Mouse (Mus musculus) layer of hippocampus, postnatal 14 days (tissue): Measurements from ENCODE around the gene Elob. TPM values are rescaled to one million over a fixed set of nuclear protein-coding genes. Genes with fewer than 3 reads are reported as not detected.

Source experiments
- DNase-seq, 2 experiments: peaks; one replicate each; pipeline ENCODE4 v3.0.0; 2021 to 2022; ENCODE audit warnings: low spot score in 2 of 2, mixed read lengths in 1 of 2
- long read RNA-seq, 2 experiments: library from polyadenylated mRNA; stranded (forward); transcript quantifications; one replicate each; pipeline ENCODE4 v2.0.0; 2021
- total RNA-seq, 2 experiments: library from RNA; stranded (reverse); gene quantifications; 2 replicates each; pipeline ENCODE4 v1.2.3; 2021

The Elob gene
- total RNA-seq, result 100 to 1,000 TPM; 363 to 365 TPM
- long read RNA-seq, experiment 1, transcript Elob-202 (3 exons, 581 nt), result minor isoform, 27 of 124 reads
- long read RNA-seq, experiment 1, transcript Elob-201 (4 exons, 537 nt), result major isoform, 89 of 124 reads
- long read RNA-seq, experiment 1, partial matches to known transcripts, result 3 of 124 reads
- long read RNA-seq, experiment 1, other reads (novel, unspliced or antisense), result 0 of 124 reads
- long read RNA-seq, experiment 2, transcript Elob-204 (4 exons, 414 nt), result minor isoform, 14 of 379 reads
- long read RNA-seq, experiment 2, transcript Elob-201 (4 exons, 537 nt), result major isoform, 311 of 379 reads
- long read RNA-seq, experiment 2, transcript Elob-202 (3 exons, 581 nt), result minor isoform, 41 of 379 reads
- long read RNA-seq, experiment 2, partial matches to known transcripts, result 9 of 379 reads
- long read RNA-seq, experiment 2, other reads (novel, unspliced or antisense), result 0 of 379 reads

DNA sequence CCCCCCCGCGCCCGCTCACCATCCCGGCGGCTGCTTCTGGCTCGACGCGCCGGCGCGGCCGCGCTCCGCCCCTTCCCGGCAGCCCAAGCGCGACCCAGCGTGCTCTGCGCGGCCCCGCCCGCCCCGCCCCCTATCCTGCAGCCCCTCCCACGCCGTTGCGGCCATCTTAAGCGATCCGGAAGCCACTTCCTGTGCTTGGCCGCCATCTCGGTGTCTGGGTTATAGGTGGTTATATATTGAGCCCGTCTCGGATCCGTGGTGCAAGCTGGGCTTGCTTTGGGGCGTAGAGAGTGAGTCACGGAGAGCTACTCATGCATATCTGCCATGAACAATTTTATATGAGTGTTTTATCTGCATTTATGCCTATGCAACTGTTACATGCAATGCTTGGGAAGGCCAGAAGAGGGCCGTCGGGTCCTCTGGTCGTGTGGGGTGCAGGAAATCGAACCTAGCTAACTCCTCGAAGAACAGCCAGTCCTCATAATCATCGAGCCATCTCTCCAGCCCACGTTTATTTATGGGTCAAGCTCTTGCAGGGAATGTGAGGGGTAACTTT lies at the start of gene Elob:
Gene Elob (minus strand): TSS at position 73 of the 556 bp plus-strand sequence.
- DNase-seq, result peak; percentile 88 to 89

DNA sequence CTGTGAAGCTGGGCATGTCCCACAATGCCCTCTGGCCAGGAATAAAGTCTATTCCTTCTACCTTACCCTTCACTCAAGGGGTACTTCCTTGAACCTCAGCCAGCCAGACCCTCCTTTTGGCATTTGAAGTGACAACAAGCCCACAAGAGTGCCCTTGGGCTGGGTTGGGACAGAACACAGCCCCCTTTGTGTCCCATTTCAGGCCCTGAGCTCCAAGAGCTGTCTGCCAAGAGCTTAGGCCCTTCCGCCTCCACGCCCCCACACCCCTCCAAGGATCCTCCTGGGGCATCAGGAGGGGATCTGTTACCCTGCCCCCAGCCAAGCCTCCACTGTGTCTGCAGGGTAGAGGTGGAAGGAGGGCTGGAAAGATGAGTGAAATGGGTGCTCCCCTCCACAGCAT lies 48.2 kb upstream of the Elob start:
- peak; percentile 18 to 22 for DNase-seq

DNA sequence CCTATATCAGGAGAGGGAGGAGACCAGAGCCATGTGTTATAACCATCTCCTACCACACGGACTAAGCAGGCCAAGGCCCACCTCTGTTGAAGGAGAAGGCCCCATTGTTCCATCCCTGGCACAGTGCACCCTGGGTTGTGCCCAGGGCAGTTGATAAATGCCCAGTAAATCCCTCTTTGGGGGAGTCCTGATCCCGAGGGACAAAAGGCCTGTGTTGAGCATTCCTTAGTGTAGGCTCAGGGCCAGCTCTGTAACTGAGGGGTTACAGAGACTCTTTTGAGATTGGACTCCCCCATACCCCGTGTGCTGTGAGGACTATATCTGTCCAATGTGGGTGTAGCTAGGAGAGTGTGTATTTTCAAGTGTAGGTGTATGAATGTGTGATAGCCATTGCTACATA lies 47.8 kb upstream of the Elob start:
- peak; percentile 20 to 54 for DNase-seq

DNA sequence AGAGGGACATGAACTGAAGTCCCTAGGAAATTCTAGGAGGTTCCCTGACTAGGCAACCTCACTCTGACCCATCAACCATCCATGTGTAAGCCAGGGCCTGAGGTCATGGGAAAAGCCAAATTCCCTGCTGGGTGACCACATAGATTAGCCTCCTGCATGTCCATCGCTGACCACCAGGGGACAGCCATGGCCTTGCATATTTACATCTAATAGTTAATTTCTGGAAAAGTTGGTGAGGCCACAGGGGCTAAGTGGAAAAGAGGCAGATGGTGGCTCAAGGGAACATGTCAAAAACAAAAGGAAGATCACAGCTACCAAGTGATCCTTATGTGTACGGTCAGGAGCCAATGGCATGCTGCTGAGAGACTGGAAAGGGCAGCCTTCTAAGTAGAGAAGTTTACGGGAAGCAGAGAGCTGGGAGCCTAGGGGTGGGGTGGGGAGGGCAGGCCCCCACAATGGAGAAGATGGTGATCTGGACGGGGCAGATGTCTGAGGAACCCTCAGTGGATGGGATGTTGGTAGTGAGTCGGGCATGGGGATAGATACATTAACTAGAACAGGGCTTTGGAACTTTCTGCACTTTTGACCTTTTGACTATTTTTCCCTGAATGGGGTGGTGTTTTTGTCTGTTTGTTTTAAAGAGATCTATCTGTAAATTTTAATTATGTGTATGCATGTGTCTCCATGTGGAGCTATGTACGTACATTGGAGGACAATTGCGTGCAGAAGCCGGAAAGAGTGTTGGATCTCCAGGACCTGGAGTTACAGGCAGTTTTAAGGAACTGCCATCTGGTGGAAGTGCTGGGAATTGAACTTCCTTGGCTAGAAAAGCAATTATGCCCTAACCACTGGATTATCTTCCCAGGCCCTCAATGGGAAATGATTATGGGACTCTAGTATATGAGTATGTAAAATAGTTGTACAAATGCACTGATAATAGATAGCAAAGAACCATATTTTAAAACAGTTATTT lies 45.2 kb upstream of the Elob start:
- peak in 1 of 2 experiments; percentile 25 for DNase-seq

DNA sequence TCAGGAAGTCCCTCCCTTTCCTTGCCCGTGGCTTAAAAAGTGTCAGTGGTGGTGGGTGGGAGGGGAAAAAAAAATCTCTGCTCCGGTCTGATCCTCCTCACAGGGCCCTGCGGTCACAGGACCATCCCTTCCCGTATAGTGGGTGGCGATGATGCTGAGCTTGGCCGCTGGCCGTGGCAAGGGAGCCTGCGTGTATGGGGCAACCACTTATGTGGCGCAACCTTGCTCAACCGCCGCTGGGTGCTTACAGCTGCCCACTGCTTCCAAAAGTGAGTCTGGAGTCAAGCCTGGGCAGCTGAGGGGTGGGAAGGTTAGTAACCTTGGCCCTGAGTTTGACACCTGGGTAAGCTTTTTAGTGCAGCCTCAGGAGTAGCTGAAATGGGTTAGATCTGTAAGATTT lies 39.6 kb upstream of the Elob start:
- DNase-seq, result no peak

DNA sequence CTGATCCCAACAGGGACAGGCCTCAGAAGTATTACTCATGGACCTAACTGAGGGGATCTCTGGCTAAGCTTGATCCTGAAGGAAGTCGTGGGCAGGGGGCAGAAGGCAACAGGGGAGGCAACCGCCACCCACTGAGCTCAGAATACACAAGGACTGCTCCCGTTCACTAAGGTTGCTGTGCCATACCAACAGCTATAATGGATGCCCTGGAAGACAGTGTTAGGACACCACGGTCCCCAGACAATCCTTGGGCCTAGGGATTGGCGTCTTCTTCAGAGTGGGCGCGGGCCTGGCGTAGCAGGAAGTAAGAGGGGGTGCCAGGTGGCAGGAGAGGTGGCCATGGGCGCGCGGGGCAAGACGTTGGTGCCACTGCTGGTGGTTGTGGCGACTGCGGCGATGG lies 38.8 kb upstream of the Elob start, which contains the start of gene Prss21:
Gene Prss21 (plus strand): TSS at position 301 of the 400 bp plus-strand sequence.
- DNase-seq, result no peak

DNA sequence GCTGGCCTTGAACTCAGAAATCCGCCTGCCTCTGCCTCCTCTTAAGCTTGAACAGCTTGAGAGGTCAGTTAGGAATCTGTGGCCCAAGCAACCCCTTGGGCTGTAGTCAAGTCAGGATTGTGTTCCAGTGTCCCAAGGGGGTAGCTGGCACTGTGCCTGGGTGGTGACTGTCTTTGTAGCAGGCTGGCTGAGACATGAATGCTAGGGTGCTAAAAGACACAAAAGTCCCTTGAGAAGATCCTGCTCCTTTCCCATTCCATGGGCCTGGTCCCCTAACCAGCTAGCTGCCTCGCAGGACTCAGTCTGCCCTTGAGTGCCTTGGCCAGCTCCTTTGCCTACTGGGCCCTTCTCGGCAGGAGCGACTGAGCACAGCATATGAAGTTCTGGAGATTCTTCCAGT lies 34.0 kb upstream of the Elob start:
- DNase-seq, result no peak

DNA sequence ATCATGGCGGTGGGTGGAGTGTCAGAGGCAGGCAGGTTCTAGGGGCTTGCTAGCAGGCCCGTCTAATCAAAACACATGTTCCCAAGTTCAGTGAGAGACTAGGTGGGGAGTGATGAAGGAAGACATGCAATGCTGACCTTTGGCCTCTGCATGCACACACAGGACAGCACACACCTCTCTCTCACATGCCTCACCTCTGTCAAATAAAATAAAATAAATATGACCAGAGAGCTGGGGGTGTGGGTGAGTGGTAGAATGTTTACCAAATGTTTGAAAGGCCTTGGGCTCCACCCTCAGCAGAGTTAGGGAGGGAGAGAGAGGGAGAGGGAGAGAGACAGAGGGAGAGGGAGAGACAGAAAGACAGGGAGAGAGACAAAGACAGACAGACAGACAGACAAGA lies 29.0 kb upstream of the Elob start:
- DNase-seq, result no peak

DNA sequence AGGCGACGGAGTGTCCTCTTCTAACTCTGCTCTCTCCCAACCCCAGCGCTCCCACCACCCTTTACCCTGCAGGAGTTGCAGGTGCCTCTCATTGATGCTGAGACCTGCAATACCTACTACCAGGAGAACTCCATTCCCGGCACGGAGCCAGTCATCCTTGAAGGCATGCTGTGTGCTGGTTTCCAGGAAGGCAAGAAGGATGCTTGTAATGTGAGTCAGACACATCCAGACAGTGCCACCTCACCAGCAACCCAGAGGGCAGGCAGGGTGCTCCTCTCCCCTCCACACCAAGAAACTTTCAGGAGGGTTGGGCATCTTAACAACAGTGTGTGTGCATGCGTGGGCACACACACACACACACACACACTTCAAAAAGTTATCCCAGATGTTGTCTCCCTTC lies 28.3 kb upstream of the Elob start:
- DNase-seq, result no peak

DNA sequence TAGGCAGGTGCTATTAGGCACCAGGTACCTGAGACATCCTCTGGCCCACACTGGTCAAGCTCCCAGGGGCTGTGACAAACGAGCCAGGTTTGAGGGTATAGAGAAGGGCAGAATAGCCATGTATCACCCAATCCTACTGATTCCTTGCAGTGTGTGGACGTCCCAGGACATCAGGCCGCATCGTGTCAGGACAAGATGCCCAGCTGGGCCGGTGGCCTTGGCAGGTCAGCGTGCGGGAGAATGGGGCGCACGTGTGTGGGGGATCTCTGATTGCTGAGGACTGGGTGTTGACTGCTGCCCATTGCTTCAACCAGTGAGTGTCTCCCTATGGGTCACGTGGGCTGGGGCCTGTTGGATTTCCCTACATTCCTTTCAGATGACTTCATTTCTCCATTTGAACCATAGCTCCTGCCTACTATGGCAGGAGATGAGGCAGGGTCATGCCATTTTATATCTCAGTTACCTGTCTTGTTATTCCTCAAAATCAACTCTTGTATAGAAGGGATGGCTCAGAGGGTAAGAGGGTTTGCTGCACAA lies 25.4 kb upstream of the Elob start:
- no peak for DNase-seq

DNA sequence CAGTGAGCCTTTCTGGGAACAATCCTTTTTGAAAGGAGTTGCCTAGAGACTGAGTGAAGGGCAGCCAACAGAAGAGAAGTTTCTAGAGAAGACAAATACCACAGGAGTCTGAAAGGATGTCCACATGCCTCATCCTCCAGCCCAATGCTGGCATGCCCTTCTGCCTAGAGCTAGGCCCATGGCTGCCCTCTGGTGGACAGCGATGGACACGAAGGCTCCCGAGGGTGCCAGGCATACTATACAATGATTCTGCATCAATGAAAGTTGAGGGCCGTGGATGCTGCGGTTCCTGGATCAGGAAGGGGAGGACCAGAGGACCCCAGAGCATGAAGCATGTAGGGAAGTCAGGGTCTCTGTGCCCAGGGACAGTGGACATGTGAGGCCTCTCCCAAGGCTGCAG lies 24.4 kb upstream of the Elob start:
- DNase-seq, result peak in 1 of 2 experiments; percentile 36

DNA sequence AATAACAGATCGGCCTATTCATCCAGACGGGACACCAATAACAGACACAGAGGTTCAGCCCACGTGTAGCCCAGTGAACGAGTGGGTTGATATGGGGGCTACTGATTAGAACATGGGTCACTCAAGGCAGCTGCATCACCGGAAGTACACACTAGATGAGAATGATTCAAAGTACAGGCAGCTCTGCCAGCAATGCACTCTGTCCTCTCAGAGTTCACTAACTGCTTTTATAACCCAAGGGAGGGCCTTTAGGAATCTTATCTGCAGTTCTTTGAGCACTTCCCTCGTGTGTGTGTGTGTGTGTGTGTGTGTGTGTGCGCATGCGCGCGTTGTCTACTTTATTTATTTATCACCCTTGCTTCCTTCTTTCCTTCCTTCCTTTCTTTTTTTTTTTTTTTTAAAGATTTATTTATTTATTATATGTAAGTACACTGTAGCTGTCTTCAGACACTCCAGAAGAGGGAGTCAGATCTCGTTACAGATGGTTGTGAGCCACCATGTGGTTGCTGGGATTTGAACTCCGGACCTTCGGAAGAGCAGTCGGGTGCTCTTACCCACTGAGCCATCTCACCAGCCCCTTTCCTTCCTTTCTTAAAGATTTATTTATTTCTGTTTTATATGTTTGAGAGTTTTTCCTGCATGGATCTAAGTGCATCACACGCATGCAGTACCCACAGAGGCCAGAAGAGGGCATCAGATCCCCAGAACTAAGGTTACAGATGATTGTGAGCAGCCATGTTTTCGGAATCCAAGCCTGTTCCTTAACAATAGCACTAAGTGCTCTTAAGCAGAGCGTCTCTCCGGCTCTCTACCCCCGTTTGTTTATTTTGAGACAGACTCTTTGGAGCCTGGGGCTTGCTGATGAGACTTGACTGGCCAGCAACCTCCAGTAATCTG lies 22.2 kb upstream of the Elob start:
- DNase-seq, result peak; percentile 56 to 67

DNA sequence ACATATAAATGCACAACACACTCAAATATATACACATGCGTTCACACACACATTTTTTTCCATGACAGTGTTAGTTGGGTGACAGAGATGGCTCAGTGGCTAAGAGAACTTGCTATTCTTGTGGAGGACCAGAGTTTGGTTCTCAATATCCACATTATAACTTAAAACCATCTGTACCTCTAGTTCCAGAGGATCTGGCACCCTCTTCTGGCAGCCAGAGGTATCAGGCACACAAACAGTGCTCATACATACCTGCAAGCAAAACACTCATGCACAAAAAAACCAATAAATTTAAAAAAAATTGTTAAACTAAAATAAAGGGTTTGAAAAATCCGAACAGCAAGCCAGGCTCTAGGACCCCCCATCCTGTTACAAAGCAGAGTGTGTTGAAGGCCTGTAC lies 21.1 kb upstream of the Elob start:
- no peak for DNase-seq

DNA sequence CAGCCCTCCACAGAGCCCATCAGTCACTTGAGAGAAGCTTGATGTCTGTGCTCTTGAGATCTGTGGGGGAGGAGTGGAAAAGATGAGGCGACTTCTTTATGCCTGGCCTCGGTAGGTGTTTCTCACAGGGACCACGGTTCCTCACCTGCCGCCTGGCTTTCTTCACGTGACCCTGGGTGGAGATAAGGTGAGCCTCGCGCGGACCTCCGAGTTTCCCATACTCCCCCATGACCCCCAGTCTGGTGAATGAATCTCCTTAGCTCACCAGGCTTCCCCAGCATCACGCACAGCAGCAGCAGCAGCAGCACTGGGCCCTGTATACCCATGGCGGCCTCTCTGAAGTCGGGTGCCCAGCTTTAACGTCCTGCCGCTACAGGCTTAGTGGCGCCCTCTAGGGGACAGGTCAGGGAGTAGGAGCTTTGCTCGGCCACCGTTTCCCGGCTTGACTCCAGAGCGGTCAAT lies 14.9 kb upstream of the Elob start, which contains the start of the genes Prss32 and Prss41:
Gene Prss32 (plus strand): TSS at position 44 of the 462 bp plus-strand sequence.
Gene Prss41 (minus strand): TSS at position 361 of the 462 bp plus-strand sequence.
- no peak for DNase-seq

DNA sequence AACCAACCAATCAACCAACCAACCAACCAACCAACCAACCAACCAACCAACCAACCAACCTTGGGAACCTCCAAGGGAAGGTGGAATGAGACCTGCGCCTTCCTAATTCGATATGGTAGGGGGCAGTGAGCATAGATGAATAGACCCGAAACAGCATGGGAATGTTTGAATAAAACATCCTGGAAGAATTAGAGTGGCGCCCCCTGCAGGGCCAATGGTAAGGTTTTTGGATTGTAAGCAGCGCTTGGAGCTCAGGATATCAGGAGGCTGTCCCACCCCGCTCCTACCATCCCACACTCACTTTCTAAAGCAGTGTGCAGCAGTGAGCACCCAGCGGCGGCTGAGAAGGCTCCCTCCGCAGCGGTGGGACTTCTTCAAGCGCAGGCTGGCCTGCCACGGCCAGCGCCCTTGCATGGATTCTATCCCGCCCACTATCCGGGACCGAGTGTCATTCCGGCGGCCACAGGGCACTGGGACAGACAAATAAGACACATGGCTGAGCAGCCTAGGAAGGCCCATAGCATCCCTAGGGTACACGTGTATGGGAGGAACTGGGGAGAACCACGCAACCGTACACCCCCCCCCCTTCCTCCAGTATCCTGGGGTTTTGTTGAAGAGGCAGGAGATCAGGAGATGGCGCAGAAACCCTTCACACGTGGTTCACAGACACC lies 14.3 kb upstream of the Elob start:
- DNase-seq, result no peak

DNA sequence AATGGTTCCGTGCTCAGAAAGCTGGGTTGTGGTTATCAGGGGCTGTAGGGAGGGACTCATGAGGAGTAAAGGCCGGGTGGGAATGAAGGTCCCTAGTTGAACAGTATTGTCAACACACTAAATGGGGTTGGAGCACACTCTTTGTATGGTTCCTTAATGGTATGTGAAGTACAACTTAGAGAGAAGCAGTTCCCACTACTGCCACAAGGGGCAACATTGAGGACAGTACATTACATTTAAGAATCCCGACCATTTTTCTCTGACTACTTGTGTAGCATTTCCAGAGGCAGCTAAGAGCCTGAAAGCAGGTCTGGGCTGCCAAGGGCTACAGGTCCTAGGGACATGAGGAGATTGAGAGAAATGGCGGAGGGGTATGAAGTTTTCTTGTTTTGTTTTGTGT lies 12.2 kb upstream of the Elob start:
- DNase-seq, result peak in 1 of 2 experiments; percentile 66

DNA sequence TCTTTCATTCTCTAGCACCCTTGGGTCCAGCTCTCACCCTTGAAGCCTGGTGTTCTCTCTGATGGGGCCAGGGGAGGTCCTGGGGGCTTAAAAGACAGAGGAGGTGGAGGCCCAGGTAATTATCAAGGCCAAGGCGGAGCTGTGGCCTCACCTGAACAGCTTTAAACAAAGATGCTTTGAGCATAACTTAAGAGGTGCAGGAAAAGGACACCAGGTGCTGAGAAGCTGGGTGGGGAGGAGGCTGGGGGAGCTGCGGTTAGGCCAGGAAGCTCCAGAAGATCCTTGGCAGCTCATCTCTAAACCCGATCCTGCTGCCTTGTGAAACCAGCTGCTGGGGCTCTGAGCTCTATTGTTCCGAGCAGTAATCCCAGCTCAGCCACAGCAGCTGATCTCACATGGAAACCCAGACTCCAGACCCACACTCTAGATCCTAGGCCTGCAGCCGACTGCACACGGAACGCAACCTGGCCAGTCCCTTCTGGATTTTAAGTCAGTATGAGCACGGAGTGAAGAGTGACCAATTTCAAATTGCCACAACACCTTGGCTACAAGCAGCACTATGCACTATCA lies 7.2 kb upstream of the Elob start, which contains the start of gene Prss33:
Gene Prss33 (minus strand): TSS at position 51 of the 570 bp plus-strand sequence.
- no peak for DNase-seq

DNA sequence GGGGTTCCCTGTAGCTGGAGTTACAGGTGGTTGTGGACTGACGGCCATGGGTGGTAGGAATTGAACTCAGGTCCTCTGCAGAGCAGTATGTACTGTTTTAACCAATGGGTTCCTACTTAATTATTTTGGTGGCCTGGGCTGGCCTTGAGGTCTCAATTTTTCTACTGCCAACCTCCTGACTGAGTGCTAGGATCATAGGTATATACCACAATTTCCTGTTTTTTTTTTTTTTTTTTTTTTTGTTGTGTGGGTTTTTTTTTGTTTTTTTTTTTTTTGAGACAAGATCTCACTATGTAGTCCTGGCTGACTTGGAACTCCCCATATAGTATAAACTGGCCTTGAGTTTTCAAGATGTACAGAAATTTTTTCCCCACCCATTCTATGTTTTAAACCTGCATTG lies 2.3 kb upstream of the Elob start:
- no peak for DNase-seq
